In the genomic region with DNA sequence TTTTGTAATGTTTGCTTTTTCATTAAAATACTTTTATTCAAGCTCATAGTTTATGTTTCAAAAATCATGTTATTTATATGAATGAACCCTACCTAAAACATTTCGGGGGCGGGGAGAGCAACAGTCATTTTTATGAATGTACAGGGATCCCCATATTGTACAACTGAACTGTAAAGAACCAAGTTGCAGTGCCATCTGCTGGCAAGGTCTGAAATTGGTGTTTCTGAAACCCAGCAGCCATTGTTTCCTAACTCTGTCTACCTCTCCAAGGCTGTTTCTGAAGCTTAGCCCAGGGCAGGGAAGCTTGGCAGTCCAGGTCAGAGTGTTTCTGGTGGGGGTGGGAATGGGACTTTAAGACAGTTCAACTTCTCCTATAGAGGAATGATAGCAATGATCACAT, we compare ENCODE assay signal across 9 mouse cellular contexts. TPM values are rescaled to one million over a fixed set of nuclear protein-coding genes. Genes with fewer than 3 reads are reported as not detected.
DNase-seq lines count a peak whose midpoint lies in the region; ATAC-seq and TF ChIP-seq lines count a peak whose summit lies in the region.
"Had no signal": no experiment of that assay in that cellular context is flagged by ENCODE, and none has a peak within 500 bp of the region (broad histone marks: within the 10 kb centered on the region; RNA-seq: fewer than 3 reads in every experiment).

No protein-coding gene starts in this region.

- peak; percentile 76 for TF ChIP-seq CTCF in kidney, postnatal 0 days (IDR thresholded peaks at IDR 0.05; ENCODE audit: low read depth)

- 0 out of 2 replicates have a peak, but pooled peaks cover 8% of the 10 kb centered on the region for H3K36me3 ChIP-seq in kidney, postnatal 0 days (ENCODE audit: insufficient read depth, low read length)
- peaks cover 14% of the 10 kb centered on the region for H3K36me3 ChIP-seq in kidney, embryonic 15.5 days
- peaks cover 13% of the 10 kb centered on the region; the same call in 1 of the 2 replicates for H3K36me3 ChIP-seq in midbrain, embryonic 10.5 days

- no peaks in the 10 kb centered on the region for H3K4me1 ChIP-seq in kidney, postnatal 0 days (replicated peaks; ENCODE audit: insufficient read depth, low read length)
- H3K4me1 ChIP-seq in kidney, embryonic 15.5 days = no peaks in the 10 kb centered on the region
- H3K4me1 ChIP-seq in midbrain, embryonic 10.5 days = peaks cover 8% of the 10 kb centered on the region; the same call in 1 of the 2 replicates
- H3K4me1 ChIP-seq: midbrain, embryonic 12.5 days had no signal

- no peak overlapping the region for H3K4me3 ChIP-seq in kidney, postnatal 0 days (replicated peaks; ENCODE audit: low read depth, low read length)
- H3K4me3 ChIP-seq in kidney, embryonic 15.5 days (replicated peaks) = no peak overlapping the region
- no peak overlapping the region for H3K4me3 ChIP-seq in midbrain, embryonic 10.5 days
- H3K4me3 ChIP-seq: midbrain, embryonic 12.5 days had no signal

- no peak overlapping the region for H3K4me2 ChIP-seq in kidney, postnatal 0 days (ENCODE audit: low read length)
- no peak overlapping the region for H3K4me2 ChIP-seq in kidney, embryonic 15.5 days
- H3K4me2 ChIP-seq: midbrain, embryonic 12.5 days had no signal

- WGBS in kidney, postnatal 0 days = 24% methylated on average over 2 of the region's 2 CpGs
- WGBS in kidney, embryonic 15.5 days = 16% methylated on average over 2 of the region's 2 CpGs
- WGBS in midbrain, embryonic 10.5 days = 28% methylated on average over 2 of the region's 2 CpGs

- H3K9me3 ChIP-seq in kidney, postnatal 0 days (replicated peaks; ENCODE audit: low read length) = no peaks in the 10 kb centered on the region
- H3K9me3 ChIP-seq in kidney, embryonic 15.5 days (replicated peaks) = no peaks in the 10 kb centered on the region
- H3K9me3 ChIP-seq in midbrain, embryonic 10.5 days (replicated peaks) = no peaks in the 10 kb centered on the region
- H3K9me3 ChIP-seq: midbrain, embryonic 12.5 days had no signal

- ATAC-seq in kidney, postnatal 0 days (replicated peaks; ENCODE audit: low FRiP score, low read depth) = no peak
- ATAC-seq in kidney, embryonic 15.5 days (replicated peaks; ENCODE audit: low FRiP score) = no peak
- ATAC-seq in granulocyte monocyte progenitor cell, adult 5-6 weeks (replicated peaks; ENCODE audit: poor library complexity, severe bottlenecking) = peak; percentile 75

- no peak overlapping the region for H3K9ac ChIP-seq in kidney, postnatal 0 days (ENCODE audit: low read depth, low read length)
- no peak overlapping the region for H3K9ac ChIP-seq in kidney, embryonic 15.5 days
- H3K9ac ChIP-seq: midbrain, embryonic 12.5 days had no signal

- peak; percentile 74 for DNase-seq in kidney, postnatal 0 days (ENCODE audit: low spot score)
- DNase-seq in ZHBTc4 (ENCODE audit: low read depth, low spot score) = peak; percentile 67
- DNase-seq in cerebellum, postnatal 4 days (ENCODE audit: low spot score in 2 of 2) = peak; percentile 47 to 72
- DNase-seq in layer of hippocampus, postnatal 25 days (ENCODE audit: extremely low spot score in 1 of 2, low spot score in 1 of 2) = peak; percentile 41 to 74
- DNase-seq in midbrain, embryonic 10.5 days (ENCODE audit: low spot score) = peak; percentile 41
- DNase-seq in spleen, postnatal 4 days (ENCODE audit: low spot score in 2 of 2) = peak; percentile 33 to 78

- H3K27ac ChIP-seq in kidney, postnatal 0 days = no peak overlapping the region
- no peak overlapping the region for H3K27ac ChIP-seq in kidney, embryonic 15.5 days
- no peak overlapping the region for H3K27ac ChIP-seq in midbrain, embryonic 10.5 days (replicated peaks)
- H3K27ac ChIP-seq: midbrain, embryonic 12.5 days had no signal

- no peaks in the 10 kb centered on the region for H3K27me3 ChIP-seq in kidney, postnatal 0 days (ENCODE audit: insufficient read depth, low read length)
- H3K27me3 ChIP-seq in kidney, embryonic 15.5 days = no peaks in the 10 kb centered on the region
- H3K27me3 ChIP-seq in midbrain, embryonic 10.5 days (ENCODE audit: low read depth, poor library complexity, severe bottlenecking) = no peaks in the 10 kb centered on the region
- H3K27me3 ChIP-seq: midbrain, embryonic 12.5 days had no signal

RNA-seq across cellular contexts. Expression of a gene that starts 57.4 kb away (rescaled TPM):
- polyA plus RNA-seq in kidney, postnatal 0 days (2015; fragmentation: Nextera tagmentation; extraction: Ambion mirVana) = 20.2 and 20.4 TPM in 2 replicates
- 21.9 and 22.2 TPM in 2 replicates for polyA plus RNA-seq in kidney, embryonic 15.5 days (2015; fragmentation: Nextera tagmentation; extraction: Ambion mirVana)
- total RNA-seq in granulocyte monocyte progenitor cell, adult 5-6 weeks (2014; fragmentation: Nextera tagmentation) = 16.3 and 28.3 TPM in 2 replicates
- 25.2 and 26.0 TPM in 2 replicates for total RNA-seq in granulocyte monocyte progenitor cell, adult 5-6 weeks (2017)
- 10 to 100 TPM; 59.3 to 66.3 TPM for total RNA-seq in layer of hippocampus, postnatal 25 days (2021)
- polyA plus RNA-seq in midbrain, embryonic 10.5 days (2016; fragmentation: Nextera tagmentation; extraction: Ambion mirVana) = 25.5 and 32.0 TPM in 2 replicates
